Mouse (Mus musculus): ENCODE results near the gene Rap1gap. TPM values are rescaled to one million over a fixed set of nuclear protein-coding genes. Genes with fewer than 3 reads are reported as not detected.

Gene Rap1gap
- 1 to 10 TPM in 1 of 2 experiments, under 1 TPM in 1; 0.28 to 1.6 TPM for polyA plus RNA-seq (2017; shearing (Covaris generic))

DNA sequence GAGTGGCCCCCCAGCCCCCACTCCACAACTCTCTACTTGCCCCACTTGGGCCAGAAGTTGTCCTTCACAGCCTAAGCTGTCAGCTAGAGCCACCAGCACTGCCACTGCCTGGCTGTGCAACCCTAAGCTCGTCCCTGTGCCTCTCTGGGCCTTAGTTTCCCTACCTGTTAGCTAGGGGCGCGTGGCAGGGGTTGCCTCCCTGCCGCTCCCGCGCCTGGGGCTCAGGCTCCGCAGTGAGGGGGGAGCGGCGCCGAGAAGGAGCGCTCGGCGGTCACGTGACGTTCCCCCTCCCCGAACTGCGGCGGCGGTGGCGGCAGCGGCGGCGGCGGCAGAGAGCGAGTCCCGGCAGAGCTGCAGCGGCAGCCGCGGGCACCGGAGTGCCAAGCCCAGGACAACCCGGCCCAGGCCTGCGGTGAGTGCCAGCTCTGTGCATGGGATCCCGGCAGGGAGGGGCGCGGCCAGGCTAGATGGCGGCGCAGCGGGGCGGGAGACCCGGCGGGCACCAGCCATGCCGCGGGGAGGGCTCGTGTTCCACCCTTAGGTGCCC lies at the start of gene Rap1gap:
Gene Rap1gap, plus strand, starts transcription at position 294 of the 547 bp plus-strand sequence.

Other genes starting within 250 kb of the Rap1gap start
- not detected for gene Cela3b, start 234.2 kb upstream of the Rap1gap start, polyA plus RNA-seq (2017; shearing (Covaris generic))
- not detected for gene 1700013G24Rik, start 211.4 kb upstream of the Rap1gap start, polyA plus RNA-seq (2017; shearing (Covaris generic))
- gene Hspg2, start 196.0 kb upstream of the Rap1gap start, polyA plus RNA-seq (2017; shearing (Covaris generic)): not detected
- not detected for gene Ldlrad2, start 90.2 kb upstream of the Rap1gap start, polyA plus RNA-seq (2017; shearing (Covaris generic))
- 10 to 100 TPM; 79.4 to 87.8 TPM for gene Usp48, start 71.0 kb upstream of the Rap1gap start, polyA plus RNA-seq (2017; shearing (Covaris generic))
- gene Alpl, start 131.7 kb downstream of the Rap1gap start, polyA plus RNA-seq (2017; shearing (Covaris generic)): under 1 TPM; 0.81 to 0.97 TPM
- 10 to 100 TPM; 18.7 to 22.2 TPM for gene Ece1, start 197.5 kb downstream of the Rap1gap start, polyA plus RNA-seq (2017; shearing (Covaris generic))